Mouse (Mus musculus) gonadal fat pad, adult 2 months (tissue): Measurements from ENCODE around the gene Clptm1l. TPM values are rescaled to one million over a fixed set of nuclear protein-coding genes. Genes with fewer than 3 reads are reported as not detected.

Experiments
- DNase-seq: peaks from one replicate; pipeline ENCODE4 v3.0.0-alpha.2; 2012; ENCODE audit warnings: low read depth
- polyA plus RNA-seq: library from polyadenylated mRNA; depleted of rRNA; stranded (reverse); fragments of >200 nt; gene quantifications from 2 replicates; pipeline ENCODE4 v1.2.3, GENCODE M21; 2012; rRNA removed

The Clptm1l gene
- polyA plus RNA-seq, result 211 and 238 TPM in 2 replicates

DNA sequence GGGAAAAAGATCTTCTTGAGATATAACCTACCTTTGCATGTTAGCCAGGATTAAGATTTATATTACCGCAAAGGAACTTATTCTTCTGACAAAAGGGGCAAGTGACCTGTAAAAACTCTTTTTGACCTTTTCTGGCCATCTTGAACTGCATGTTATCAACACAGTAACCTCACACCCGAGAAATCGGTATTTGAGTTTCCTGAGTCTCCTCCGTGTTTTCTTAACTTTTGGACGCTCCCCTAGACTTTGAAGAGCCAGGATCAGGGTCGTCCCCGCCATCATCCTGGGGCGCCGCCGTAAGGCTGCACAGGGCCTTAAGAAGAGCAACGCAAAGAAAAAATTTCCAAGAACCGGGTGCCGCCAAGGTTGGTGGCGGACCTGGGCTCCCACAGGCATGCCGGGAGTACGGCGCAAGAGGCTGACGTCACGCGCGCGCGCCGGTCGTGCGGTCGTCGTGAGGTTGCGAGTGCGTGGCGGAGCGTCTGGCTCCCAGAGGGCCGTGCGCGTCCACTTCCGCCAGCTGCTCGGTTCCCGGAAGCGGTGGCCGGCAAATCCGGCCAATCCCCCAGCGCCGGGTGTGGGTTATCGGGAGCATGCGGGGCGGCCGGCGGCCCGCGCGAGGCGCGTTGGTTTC, at the start of gene Clptm1l:
Gene Clptm1l (plus strand): TSS at position 485 of the 634 bp plus-strand sequence.
- DNase-seq, result no peak

DNA sequence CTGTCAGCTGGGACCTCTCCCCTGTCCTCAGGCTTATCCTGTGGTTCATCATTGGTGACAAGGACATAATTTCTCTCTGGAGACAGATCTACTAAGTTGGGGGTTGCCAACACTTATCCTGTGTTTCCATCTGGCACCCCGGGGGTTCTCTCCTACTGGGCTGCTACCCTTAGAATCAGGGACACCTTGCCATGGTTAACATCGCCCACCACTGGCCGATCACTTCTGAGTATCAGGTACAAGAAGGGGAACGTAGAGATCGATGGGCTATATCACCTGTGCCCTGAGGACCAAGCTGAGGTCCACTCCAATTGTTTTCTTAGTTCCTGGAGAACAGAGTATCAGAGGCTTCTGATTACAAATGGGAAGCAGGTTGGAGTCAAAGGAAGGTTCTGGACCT, 39.6 kb upstream of the Clptm1l start:
- DNase-seq, result no peak

DNA sequence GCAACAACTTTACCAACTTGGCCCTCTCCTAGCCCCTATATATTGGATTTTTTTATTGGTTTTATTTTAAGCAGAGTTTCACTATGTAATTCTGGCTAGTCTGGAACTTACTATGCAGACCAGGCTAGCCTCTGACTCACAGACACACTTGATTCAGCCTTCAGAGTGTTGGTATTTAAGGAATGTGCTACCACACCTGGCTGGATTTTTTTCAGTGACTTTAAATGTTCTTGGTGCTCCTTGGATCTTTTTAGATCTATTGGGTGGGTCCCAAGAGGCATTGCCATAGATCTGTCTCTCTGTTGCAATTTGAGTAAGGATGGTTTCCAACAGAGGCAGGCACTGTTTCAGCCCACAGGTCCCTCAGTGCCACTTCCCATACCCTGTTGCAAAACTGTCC, 28.8 kb upstream of the Clptm1l start:
- DNase-seq, result no peak

DNA sequence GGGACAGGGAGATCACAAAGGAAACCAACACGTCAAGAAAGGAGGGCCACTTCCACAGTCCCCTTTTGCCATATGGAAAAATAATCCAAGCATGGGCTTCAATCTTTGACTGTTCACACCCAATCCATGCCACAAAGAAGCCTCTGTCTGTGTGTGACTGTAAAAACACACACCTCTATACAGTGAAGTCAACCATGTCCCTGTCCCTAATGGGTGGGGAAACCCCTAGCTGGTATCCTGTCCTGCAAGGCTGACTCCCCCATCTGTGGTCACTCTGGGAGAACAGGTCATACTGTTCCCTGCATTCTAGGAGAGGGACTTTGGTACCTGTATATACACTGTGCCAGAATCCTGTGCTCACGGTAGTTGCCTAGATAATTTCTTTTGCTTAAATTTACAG, 26.5 kb upstream of the Clptm1l start:
- DNase-seq, result no peak

DNA sequence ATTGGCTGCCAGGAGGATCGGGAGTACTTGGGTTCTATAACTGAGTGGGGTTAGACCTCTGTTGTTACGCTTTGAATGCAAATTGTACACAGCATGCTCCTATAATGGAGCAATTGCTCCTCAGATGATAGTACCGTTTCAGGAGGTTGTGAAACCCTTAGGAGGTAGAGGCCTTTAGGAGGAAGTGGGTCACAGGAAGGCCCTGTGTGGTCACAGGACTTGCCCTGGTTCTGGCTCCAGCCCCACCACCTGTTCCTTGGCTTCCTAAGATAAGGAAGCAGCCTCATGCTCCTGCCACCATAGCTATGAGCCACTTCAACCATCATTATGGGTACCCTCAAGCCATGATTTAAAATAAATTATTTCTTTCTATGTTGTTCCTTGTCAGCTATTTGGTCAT, 12.3 kb upstream of the Clptm1l start:
- DNase-seq, result no peak

DNA sequence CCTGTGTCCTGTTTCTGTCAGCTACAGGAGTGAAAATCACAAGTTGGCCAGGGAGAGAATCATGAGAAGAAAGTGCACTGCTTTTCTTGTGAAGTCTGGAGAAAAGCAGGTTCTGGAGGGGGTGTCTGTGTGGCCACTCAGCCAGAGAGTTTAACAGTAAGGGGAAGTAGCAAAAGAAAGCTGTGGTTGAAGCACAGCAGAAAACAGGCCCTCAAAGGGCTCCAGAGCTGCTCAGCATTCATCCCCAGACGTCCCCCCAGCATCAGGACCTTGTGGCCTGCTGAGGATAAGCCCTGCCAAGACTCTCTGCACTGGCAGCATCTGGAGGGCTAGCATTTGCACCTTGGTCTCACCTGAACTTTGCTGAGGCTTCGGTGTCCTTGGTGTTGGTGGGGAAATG, 11.3 kb upstream of the Clptm1l start:
- no peak for DNase-seq

DNA sequence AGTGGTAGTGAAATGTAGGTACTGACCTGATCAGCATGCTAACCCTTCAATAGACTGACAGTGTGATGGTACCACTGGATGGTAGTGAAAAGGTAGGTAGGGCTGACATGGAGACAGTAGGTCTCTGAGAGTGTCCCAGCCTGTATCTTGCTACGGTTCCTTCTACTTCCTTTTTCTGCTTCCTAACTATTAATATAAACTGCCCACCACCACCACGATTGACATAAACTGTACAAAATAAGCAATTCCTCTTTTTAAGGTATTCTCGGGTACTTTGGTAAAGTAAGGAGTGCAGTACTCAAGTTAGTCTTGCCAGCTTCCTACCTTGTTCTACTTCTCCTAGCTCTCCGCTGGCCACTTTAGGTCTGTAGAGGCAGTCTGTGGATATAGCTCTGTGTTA, 7.5 kb upstream of the Clptm1l start:
- DNase-seq, result no peak

DNA sequence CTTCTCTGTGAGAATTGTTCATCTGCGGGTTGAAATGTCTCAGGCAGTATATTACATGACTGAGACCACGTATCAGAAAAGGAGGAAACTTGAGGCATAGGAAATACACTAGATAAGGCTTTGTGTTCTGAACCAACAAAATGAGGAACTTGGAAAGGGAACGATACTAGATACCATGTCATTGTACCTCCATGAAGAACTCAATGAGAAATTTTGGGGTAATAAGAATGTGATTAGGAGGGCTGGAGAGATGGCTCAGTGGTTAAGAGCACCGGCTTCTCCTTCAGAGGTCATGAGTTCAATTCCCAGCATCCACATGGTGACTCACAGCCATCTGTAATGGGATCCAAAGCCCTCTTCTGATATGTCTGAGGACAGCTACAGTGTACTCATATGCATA, 3.6 kb upstream of the Clptm1l start:
- DNase-seq, result no peak

DNA sequence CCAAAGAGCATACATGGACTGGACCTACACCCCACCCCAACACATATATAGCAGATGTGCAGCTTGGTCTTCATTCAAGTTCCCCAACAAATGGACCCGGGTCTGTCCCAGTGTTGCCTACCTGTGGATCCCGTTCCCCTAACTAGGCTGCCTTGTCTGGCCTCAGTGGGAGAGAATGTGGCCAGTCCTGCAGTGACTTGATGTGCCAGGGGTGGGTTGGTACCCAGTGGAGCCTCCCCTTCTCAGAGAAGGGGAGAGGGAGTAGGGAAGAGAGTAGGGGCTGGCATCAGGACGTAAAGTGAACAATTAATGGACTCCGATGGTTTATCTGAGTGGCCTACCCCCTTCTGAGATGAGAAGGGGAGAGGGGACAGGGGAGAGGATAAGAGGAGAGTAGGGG, 760 bp upstream of the Clptm1l start:
- no peak for DNase-seq

DNA sequence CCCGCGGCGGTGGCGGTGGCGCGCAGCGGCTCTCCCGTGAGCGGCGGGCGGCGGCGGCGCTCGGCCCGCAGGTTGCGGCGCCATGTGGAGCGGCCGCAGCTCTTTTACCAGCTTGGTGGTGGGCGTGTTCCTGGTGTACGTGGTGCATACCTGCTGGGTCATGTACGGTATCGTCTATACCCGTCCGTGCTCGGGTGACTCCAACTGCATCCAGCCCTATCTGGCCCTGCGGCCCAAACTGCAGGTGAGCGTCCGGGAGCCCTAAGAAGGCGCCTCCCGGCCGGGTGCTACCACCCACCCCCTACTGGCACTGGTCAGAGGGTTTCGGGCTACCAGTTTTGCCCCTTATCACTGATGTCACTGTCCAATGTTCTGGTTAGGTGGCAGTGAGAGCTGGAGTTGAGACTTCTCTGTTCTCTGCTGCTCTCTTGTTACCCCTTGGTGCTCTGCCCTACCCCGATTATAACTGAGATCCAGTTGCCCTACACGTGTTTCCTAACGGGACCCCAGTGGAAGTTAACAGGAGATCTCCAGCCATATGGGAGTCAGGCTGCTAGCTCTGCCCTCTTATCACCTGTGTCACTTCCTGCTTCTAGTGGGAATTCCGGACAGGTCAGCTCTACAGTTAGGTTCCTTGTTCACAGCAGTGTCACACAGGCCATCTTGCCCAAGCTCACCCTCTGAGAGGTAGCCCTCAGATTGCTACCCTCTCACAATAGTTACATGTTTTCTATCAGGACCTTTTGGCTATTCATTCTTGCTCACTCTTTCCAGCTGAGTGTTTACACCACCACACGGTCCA, 551 bp downstream of the Clptm1l start:
- DNase-seq, result no peak

DNA sequence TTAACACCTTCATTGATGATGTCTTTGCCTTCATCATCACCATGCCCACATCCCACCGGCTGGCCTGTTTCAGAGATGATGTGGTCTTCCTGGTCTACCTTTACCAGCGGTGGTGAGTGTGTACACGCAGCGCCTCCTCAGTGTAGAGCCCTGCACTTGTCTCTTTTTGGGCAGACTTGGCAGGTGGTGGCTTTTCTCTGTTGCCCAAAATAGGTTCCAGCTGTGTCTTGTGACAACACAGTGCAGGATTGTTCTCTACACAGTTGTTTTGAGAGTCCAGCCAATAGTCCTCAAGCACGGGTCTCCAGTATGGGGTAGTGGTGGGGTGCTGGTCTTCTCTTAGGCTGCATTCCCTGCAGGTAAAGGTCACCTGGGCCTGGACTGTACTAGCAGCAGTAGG, 14.6 kb downstream of the Clptm1l start:
- DNase-seq, result no peak

DNA sequence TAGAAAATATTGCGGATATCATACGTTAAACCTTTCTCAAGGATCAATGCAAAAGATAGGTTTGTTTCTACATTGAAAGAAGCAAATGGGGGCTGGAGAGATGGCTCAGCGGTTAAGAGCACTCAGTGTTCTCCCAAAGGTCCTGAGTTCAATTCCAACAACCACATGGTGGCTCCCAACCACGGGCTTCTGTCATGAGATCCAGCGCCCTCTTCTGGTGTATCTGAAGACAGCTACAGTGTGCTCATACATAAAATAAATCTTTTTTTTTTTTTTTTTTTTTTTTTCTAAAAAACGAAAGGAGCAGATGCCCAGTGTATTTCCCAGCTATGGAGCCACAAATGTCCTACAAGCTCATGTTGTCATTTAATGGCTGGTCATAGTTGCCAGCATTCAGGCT, 16.8 kb downstream of the Clptm1l start:
- no peak for DNase-seq

DNA sequence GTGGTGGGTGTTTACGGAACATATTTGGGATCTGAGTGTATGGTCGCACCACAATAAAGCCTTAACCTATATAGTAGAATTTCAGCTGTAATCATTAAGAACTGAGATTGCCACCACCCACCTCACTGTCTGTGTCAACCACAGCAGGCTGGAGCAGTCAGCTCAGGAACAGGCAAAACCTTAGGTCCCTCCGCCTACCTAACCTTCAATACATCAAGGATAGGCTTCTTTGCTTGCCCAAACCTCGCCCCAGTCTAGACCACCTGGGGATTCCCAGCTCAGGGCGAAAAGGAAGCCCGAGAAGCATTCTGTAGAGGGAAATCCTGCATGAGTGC, 22.6 kb downstream of the Clptm1l start:
- DNase-seq, result no peak

DNA sequence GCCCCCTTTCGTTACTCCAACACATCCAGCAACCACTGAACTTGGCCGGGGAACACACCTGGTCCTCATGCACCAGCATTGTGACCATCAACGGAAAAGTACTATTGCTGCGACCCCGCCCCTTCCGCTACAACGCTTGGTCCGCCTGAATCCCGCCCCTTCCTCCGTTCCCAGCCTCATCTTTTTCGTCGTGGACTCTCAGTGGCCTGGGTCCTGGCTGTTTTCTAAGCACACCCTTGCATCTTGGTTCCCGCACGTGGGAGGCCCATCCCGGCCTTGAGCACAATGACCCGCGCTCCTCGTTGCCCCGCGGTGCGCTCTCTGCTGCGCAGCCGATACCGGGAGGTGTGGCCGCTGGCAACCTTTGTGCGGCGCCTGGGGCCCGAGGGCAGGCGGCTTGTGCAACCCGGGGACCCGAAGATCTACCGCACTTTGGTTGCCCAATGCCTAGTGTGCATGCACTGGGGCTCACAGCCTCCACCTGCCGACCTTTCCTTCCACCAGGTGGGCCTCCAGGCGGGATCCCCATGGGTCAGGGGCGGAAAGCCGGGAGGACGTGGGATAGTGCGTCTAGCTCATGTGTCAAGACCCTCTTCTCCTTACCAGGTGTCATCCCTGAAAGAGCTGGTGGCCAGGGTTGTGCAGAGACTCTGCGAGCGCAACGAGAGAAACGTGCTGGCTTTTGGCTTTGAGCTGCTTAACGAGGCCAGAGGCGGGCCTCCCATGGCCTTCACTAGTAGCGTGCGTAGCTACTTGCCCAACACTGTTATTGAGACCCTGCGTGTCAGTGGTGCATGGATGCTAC, 23.1 kb downstream of the Clptm1l start, which contains the start of gene Tert:
Gene Tert (plus strand): TSS at position 167 of the 805 bp plus-strand sequence.
- no peak for DNase-seq

DNA sequence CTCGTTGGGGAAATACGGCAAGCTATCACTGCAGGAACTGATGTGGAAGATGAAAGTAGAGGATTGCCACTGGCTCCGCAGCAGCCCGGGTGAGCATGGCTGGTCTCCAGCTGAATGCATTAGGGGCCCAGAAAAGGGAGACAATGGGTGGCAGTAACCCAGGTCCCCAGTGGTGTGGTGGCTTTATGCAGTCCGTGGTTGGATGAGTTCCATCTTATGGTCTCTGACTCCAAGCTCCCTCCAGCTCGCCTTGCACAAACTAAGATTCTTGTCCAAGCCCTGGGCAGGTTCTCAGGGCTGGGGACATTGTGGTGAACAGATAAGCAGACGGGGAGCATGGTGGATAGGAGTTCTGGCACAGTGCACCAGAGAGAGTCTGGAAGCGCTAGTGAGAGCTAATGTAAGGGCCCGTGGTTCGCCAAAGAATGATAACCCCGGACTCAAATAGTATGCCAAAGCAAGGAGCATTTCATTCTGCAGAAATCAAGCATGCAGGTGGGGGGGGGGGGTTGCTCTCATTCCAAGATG, 24.8 kb downstream of the Clptm1l start:
- DNase-seq, result no peak

DNA sequence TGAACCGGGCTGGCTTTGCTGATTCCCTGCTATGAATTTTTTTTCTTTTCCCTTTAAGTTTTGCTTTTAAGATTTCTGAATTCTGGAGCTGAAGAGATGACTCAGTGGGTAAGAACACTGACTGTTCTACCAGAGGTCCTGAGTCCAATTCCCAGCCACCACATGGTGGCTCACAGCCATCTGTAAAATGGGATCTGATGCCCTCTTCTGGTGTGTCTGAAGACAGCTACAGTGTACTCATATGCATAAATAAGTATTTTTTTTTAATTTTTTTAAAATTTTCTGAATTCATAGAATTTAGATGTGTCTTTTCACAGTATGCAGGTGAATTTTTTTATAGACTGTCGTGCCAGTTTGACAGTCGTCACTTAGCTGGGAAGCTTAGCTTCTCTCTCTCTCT, 28.0 kb downstream of the Clptm1l start:
- DNase-seq, result no peak

DNA sequence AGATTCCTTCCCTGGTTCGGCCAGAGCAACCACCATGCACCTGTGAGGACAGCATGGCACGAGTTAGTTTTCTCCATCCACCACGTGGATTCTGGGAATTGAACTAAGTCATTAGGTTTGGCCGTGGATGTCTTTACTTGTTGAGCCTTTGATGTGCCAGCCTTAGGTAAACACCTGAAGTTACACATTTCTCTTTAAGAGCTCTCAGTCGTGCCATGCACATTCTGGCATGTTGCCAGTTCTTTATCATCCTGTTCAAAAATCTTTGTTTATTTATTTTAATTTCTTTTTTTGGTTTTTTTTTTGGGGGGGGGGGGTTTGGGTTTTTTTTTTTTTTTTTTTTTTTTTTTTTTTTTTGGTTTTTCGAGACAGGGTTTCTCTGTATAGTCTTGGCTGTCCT, 34.0 kb downstream of the Clptm1l start:
- DNase-seq, result no peak

DNA sequence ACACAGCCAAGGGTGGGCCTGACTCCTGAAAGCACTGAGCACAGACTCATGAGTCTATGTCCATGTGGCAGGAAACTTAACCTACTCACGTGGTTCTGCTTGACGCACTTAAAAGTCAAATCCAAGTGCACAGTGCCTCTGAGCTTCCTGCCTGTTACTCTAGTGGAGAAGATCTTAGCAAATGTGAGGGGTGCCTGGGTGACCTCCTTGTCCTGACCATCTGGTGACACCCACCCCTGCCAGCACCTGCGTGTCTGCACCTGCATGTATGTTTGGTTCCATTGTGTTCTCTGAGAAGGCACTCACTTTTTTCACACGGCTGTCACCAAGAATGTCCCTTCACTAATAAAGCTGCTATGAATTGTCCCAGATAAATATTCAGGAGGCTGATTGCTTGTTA, 37.5 kb downstream of the Clptm1l start:
- DNase-seq, result no peak

DNA sequence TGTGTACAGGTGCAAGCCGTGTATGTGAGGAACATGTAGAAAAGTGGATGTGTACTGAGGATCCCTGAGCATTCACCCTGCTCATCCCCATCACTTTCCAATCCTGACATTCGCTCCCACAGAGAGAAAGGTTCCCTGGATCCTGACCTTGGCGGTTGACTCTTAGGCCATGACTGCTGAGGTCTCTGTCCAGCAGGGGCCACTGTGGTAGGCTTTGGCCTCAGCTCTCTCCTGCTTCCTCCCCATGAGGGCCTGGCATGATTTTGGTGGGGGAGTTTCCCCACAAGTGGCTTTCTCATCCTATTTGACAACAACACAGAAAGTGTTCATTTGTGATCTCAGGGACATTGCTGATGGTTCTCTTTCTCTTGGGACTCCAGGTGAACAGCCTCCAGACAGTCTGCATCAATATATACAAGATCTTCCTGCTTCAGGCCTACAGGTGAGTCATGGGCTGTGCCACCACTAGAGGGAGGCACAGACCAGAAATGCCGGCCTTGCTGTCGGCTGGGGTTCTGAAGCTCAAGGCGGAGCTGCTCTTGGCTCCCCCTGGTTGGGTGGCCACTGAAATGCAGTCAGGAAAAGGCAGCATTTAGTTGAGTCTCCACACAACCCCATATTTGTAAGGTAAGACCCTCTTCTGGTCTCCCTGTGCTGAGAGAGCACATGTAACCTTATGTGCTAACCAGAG, 42.7 kb downstream of the Clptm1l start:
- no peak for DNase-seq

DNA sequence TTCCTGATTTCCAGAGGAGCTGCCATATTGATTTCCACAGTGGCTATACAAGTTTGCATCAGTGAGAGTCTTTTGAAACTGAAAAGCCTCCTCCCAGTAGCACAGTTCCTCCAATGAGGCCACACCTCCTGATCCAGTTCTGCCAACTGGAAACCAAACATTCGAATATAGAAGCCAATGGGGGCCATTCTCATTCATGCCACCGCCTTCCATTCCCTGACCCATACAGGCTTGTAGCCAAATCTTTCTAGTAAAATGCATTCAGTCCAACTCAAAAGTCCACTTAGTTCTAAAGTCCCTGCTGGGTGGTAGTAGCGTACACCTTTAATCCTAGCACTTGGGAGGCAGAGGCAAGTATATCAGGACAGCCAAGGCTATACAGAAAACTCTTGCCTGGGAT, 49.5 kb downstream of the Clptm1l start:
- no peak for DNase-seq

DNA sequence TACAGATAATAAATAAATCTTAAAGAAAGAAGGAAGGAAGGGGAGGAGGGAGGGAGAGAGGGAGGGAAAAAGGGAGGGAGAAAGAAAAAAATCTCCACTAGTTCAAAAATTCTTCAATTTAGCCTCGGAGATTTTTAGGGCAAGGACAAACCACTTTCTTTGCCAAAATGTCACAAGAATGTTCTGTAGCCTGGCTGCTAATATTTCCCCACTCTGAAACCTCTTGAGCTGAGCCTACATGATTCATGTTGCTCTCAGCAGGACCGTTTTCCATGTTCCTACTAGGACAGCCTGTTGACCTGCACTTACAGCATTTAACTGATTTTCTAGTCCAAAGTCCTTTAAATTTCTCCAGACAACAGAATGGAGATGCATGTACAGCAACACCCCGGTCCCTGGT, 51.2 kb downstream of the Clptm1l start:
- DNase-seq, result no peak

DNA sequence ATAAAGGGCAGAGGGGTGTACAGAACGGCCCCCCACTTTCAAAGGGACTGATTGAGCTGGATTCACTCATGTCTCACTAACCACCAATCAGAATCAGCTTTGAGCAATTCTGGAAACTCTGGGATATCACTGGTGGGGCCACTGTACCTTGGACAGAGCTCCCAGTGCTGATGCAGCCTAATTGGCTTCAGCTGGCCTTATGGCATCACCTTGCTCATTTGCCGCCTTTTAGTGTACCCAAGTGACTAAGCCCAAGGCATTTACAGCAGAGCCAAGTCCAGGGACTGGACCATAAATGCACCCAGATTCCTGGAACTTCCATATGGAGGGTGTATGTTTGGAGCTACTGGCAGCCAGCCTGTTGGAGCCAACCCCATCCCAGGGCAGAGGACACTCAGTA, 55.1 kb downstream of the Clptm1l start:
- DNase-seq, result no peak
